Mouse (Mus musculus) E14TG2a.4 (cell line): ENCODE data around the gene Rnf114.

Source experiments
- CTCF ChIP-seq: conservative IDR thresholded peaks from 2 replicates; pipeline ENCODE4 v1.5.1; 2014; ENCODE audit warnings: low read length
- POU5F1 ChIP-seq: IDR thresholded peaks from 2 replicates; pipeline ENCODE4 v1.6.1; 2014; ENCODE audit warnings: low read length, borderline replicate concordance

DNA sequence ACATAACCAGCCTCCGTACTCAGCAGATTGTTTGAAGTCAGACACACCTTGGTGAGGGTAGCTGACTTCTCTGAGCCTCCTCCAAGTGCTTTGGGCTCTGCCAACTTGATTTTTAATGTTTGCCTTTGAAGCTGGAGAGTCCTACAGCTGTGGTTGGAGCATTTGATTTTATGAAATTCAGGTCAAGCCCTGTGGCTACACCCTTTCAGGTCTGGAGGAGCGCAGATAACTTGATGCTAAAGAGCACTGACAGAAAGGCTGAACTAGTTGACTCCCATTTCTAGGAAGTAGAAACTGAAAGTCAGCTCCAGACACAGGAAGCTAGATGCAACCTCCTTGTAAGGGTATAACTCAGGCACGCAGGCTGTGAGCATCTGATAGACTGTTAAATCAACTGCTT, 12.7 kb downstream of the Rnf114 start:
- no peak for TF ChIP-seq CTCF
- TF ChIP-seq POU5F1 = no peak
